ENCODE assay signal across 19 mouse cellular contexts in genomic region chr1:22476220-22476619, GRCm38 (mm10).
DNase-seq lines count a peak whose midpoint lies in the region; ATAC-seq and TF ChIP-seq lines count a peak whose summit lies in the region.
"Had no signal": no experiment of that assay in that cellular context is flagged by ENCODE, and none has a peak within 500 bp of the region (broad histone marks: within the 10 kb centered on the region; RNA-seq: fewer than 3 reads in every experiment).

No protein-coding gene starts in this region.

- peak; percentile 22 for DNase-seq in forebrain, embryonic 14.5 days (ENCODE audit: low spot score)
- no peak for DNase-seq in forebrain, embryonic 10.5 days (ENCODE audit: extremely low spot score, low spot score)
- peak; percentile 34 for DNase-seq in brain, embryonic 14.5 days (ENCODE audit: low read depth)
- peak; percentile 8 for DNase-seq in brain, embryonic 18.5 days (ENCODE audit: low read depth, low spot score)
- peak; percentile 20 for DNase-seq in forebrain, postnatal 0 days
- no peak for DNase-seq in cerebellum, adult 11-12 months
- DNase-seq in layer of hippocampus, adult 9-10 months (ENCODE audit: low spot score) = no peak
- DNase-seq: adrenal gland, adult 2 months; adrenal gland, postnatal 10 days; adrenal gland, postnatal 25 days; cerebellum, adult 11 months; cerebellum, adult 2 months; cerebellum, adult 9-10 months; cerebellum, postnatal 10 days; cerebellum, postnatal 25 days; gastrocnemius, adult 2 months had no signal

- WGBS in forebrain, embryonic 14.5 days = 81% methylated on average over 2 of the region's 2 CpGs
- WGBS in forebrain, embryonic 10.5 days = 81% methylated on average over 2 of the region's 2 CpGs
- 67% methylated on average over 2 of the region's 2 CpGs for WGBS in forebrain, postnatal 0 days

- H3K9me3 ChIP-seq in forebrain, embryonic 14.5 days (replicated peaks; ENCODE audit: control insufficient read depth, low read length) = no peaks in the 10 kb centered on the region
- no peaks in the 10 kb centered on the region for H3K9me3 ChIP-seq in forebrain, embryonic 10.5 days
- H3K9me3 ChIP-seq in forebrain, postnatal 0 days (ENCODE audit: low read length) = no peaks in the 10 kb centered on the region
- H3K9me3 ChIP-seq: embryonic facial prominence, embryonic 13.5 days; embryonic facial prominence, embryonic 15.5 days had no signal

- H3K27ac ChIP-seq in forebrain, embryonic 14.5 days (ENCODE audit: low read depth, low read length) = no peak overlapping the region
- H3K27ac ChIP-seq in forebrain, embryonic 10.5 days = no peak overlapping the region
- no peak overlapping the region for H3K27ac ChIP-seq in forebrain, postnatal 0 days (ENCODE audit: low read depth, low read length)
- H3K27ac ChIP-seq: embryonic facial prominence, embryonic 13.5 days; embryonic facial prominence, embryonic 15.5 days; gastrocnemius, adult 2 months had no signal

- H3K9ac ChIP-seq in forebrain, embryonic 14.5 days (ENCODE audit: low read length) = no peak overlapping the region
- no peak overlapping the region for H3K9ac ChIP-seq in forebrain, postnatal 0 days
- H3K9ac ChIP-seq: embryonic facial prominence, embryonic 13.5 days; embryonic facial prominence, embryonic 15.5 days had no signal

- TF ChIP-seq POLR2A in brain, embryonic 14.5 days (IDR thresholded peaks at IDR 0.05; ENCODE audit: borderline replicate concordance, extremely low read depth, insufficient read depth, insufficient read length, poor library complexity, severe bottlenecking) = no peak

- no peaks in the 10 kb centered on the region for H3K36me3 ChIP-seq in forebrain, embryonic 14.5 days (ENCODE audit: control insufficient read depth, insufficient read depth, low read length)
- no peaks in the 10 kb centered on the region for H3K36me3 ChIP-seq in forebrain, embryonic 10.5 days (replicated peaks)
- 0 out of 2 replicates have a peak, but pooled peaks cover 5% of the 10 kb centered on the region for H3K36me3 ChIP-seq in forebrain, postnatal 0 days (ENCODE audit: insufficient read depth)
- H3K36me3 ChIP-seq: embryonic facial prominence, embryonic 13.5 days; embryonic facial prominence, embryonic 15.5 days had no signal

- no peaks in the 10 kb centered on the region for H3K4me1 ChIP-seq in forebrain, embryonic 14.5 days (ENCODE audit: control insufficient read depth, insufficient read depth, low read length)
- H3K4me1 ChIP-seq in forebrain, embryonic 10.5 days = no peaks in the 10 kb centered on the region
- H3K4me1 ChIP-seq in forebrain, postnatal 0 days (ENCODE audit: insufficient read depth) = no peaks in the 10 kb centered on the region
- H3K4me1 ChIP-seq: embryonic facial prominence, embryonic 13.5 days; embryonic facial prominence, embryonic 15.5 days had no signal

- H3K4me2 ChIP-seq in forebrain, embryonic 14.5 days (ENCODE audit: low read length) = no peak overlapping the region
- H3K4me2 ChIP-seq in forebrain, postnatal 0 days (ENCODE audit: low read depth) = no peak overlapping the region
- H3K4me2 ChIP-seq: embryonic facial prominence, embryonic 13.5 days; embryonic facial prominence, embryonic 15.5 days had no signal

- no peak overlapping the region for H3K4me3 ChIP-seq in forebrain, embryonic 14.5 days (ENCODE audit: low read depth, low read length)
- no peak overlapping the region for H3K4me3 ChIP-seq in forebrain, embryonic 10.5 days
- H3K4me3 ChIP-seq in forebrain, postnatal 0 days (ENCODE audit: low read depth, low read length) = no peak overlapping the region
- H3K4me3 ChIP-seq: embryonic facial prominence, embryonic 13.5 days; embryonic facial prominence, embryonic 15.5 days; erythroblast, embryonic 14.5 days; gastrocnemius, adult 2 months had no signal

- TF ChIP-seq CTCF in brain, embryonic 14.5 days (IDR thresholded peaks at IDR 0.05; ENCODE audit: borderline replicate concordance, extremely low read depth, insufficient read depth, insufficient read length) = no peak
- no peak for TF ChIP-seq CTCF in forebrain, postnatal 0 days (IDR thresholded peaks at IDR 0.05; ENCODE audit: low read depth)

- peak; percentile 50; the same call in 1 of the 2 replicates for ATAC-seq in forebrain, embryonic 14.5 days
- ATAC-seq in forebrain, postnatal 0 days = peak; percentile 60

- H3K27me3 ChIP-seq in forebrain, embryonic 14.5 days (replicated peaks; ENCODE audit: control insufficient read depth, insufficient read depth, low read length) = no peaks in the 10 kb centered on the region
- H3K27me3 ChIP-seq in forebrain, embryonic 10.5 days (ENCODE audit: poor library complexity, severe bottlenecking) = no peaks in the 10 kb centered on the region
- no peaks in the 10 kb centered on the region for H3K27me3 ChIP-seq in forebrain, postnatal 0 days (ENCODE audit: insufficient read depth, low read length)
- H3K27me3 ChIP-seq: embryonic facial prominence, embryonic 13.5 days; embryonic facial prominence, embryonic 15.5 days had no signal

Comparison
In these comparisons a context has a peak if more than half of its experiments do, and no peak if none do; other contexts are left out.
1. DNase-seq: peak in forebrain, embryonic 14.5 days (single experiment), brain, embryonic 14.5 days (single experiment), brain, embryonic 18.5 days (single experiment) and forebrain, postnatal 0 days (single experiment); none in forebrain, embryonic 10.5 days (single experiment), cerebellum, adult 11-12 months (single experiment) and layer of hippocampus, adult 9-10 months (single experiment).